Mouse (Mus musculus) adrenal gland, adult 8-10 months (tissue): ENCODE results near the gene 1700020N15Rik. TPM values are rescaled to one million over a fixed set of nuclear protein-coding genes. Genes with fewer than 3 reads are reported as not detected.
"Not testable (repeated sequence)": the region's sequence is repeated elsewhere in the genome, so short reads cannot be mapped to it uniquely, and the experiment has no call there.

ENCODE experiments used
- DNase-seq: peaks from one replicate; pipeline ENCODE4 v3.0.0; 2022
- total RNA-seq, 4 experiments: library from RNA; stranded (reverse); gene quantifications; 2 replicates each; pipeline ENCODE4 v1.2.4; 2022

The 1700020N15Rik gene
- total RNA-seq: not detected

- not testable (repeated sequence) for DNase-seq
These were observed at the start of gene 1700020N15Rik for GRCm38 (mm10) chrX:69945000-69945399. TSS of gene 1700020N15Rik (plus strand) at chrX:69945300.

- no peak for DNase-seq
These were observed 31.9 kb downstream of the 1700020N15Rik start for GRCm38 (mm10) chrX:69976790-69977579.
